Mouse (Mus musculus) intestine, embryonic 15.5 days (tissue): ENCODE results near the gene Grik5. TPM values are rescaled to one million over a fixed set of nuclear protein-coding genes. Genes with fewer than 3 reads are reported as not detected.

Experiments used
- ATAC-seq: fragments of 200-750 bp; cut with Nextera tagmentation; 2 replicates; pipeline ENCODE4 v1.8.0; 2017; ENCODE audit warnings: moderate TSS enrichment, moderate library complexity
- H3K27ac ChIP-seq: fragments of 300-500 bp; sonication (generic); 2 replicates; pipeline ENCODE4 v1.5.1; 2015; ENCODE audit warnings: mild to moderate bottlenecking, inconsistent platforms
- H3K27me3 ChIP-seq: fragments of 300-500 bp; sonication (generic); replicated peaks from 2 replicates; pipeline ENCODE4 v1.6.1; 2015; ENCODE audit warnings: inconsistent platforms
- H3K36me3 ChIP-seq: fragments of 300-500 bp; sonication (generic); 2 replicates; pipeline ENCODE4 v1.6.1; 2015; ENCODE audit warnings: inconsistent platforms
- H3K4me1 ChIP-seq: fragments of 300-500 bp; sonication (generic); replicated peaks from 2 replicates; pipeline ENCODE4 v1.6.1; 2015; ENCODE audit warnings: inconsistent platforms
- H3K4me2 ChIP-seq: fragments of 300-500 bp; sonication (generic); replicated peaks from 2 replicates; pipeline ENCODE4 v1.6.1; 2015; ENCODE audit warnings: mild to moderate bottlenecking, inconsistent platforms
- H3K4me3 ChIP-seq: fragments of 300-500 bp; sonication (generic); replicated peaks from 2 replicates; pipeline ENCODE4 v1.5.1; 2015; ENCODE audit warnings: inconsistent platforms
- H3K9ac ChIP-seq: fragments of 300-500 bp; sonication (generic); 2 replicates; pipeline ENCODE4 v1.6.1; 2015; ENCODE audit warnings: inconsistent platforms
- H3K9me3 ChIP-seq: fragments of 300-500 bp; sonication (generic); 2 replicates; pipeline ENCODE4 v1.6.1; 2016; ENCODE audit warnings: inconsistent platforms
- WGBS: fragments of 180-500 bp; shearing (Covaris S2); methylation state at CpG from one replicate; pipeline ENCODE4 v1.1.7; 2015; 5-methylcytosine and 5-hydroxymethylcytosine counted together
- polyA plus RNA-seq: library from polyadenylated mRNA; unstranded; fragments of >200 nt; fragmentation: Nextera tagmentation; extraction: Ambion mirVana; gene quantifications from 2 replicates; pipeline ENCODE4 v1.2.1, GENCODE M21; 2015

Grik5 gene
- polyA plus RNA-seq, 1 experiment from 2014 or later: 3.3 TPM

GRCm38 (mm10) chr7:25000711-25001110, 71.4 kb downstream of the Grik5 start:
- Histone ChIP-seq H3K4me2 (no peak overlapping the region), H3K4me3 (no peak overlapping the region), H3K9ac (no peak overlapping the region), H3K27me3 (peaks cover 16% of the 10 kb centered on the region), H3K9me3 (no peaks in the 10 kb centered on the region), H3K27ac (no peak overlapping the region), H3K4me1 (peaks cover 4% of the 10 kb centered on the region; the same call in 1 of the 2 replicates), H3K36me3 (no peaks in the 10 kb centered on the region)
- 56% methylated on average over 12 of the region's 12 CpGs for WGBS
- ATAC-seq: no peak

GRCm38 (mm10) chr7:25000211-25000610, 71.9 kb downstream of the Grik5 start:
- peaks cover 11% of the 10 kb centered on the region for H3K27me3 ChIP-seq
- H3K36me3 ChIP-seq: no peaks in the 10 kb centered on the region
- no peak overlapping the region for H3K4me3 ChIP-seq
- no peaks in the 10 kb centered on the region for H3K4me1 ChIP-seq
- H3K9me3 ChIP-seq: no peaks in the 10 kb centered on the region
- H3K27ac ChIP-seq: no peak overlapping the region
- 70% methylated on average over 7 of the region's 7 CpGs for WGBS
- H3K9ac ChIP-seq: no peak overlapping the region
- H3K4me2 ChIP-seq: no peak overlapping the region
- ATAC-seq: no peak

GRCm38 (mm10) chr7:24993081-24993480, 79.1 kb downstream of the Grik5 start:
- no peak overlapping the region for H3K4me3 ChIP-seq
- no peak overlapping the region for H3K4me2 ChIP-seq
- no peaks in the 10 kb centered on the region; the same call in 1 of the 2 replicates for H3K27me3 ChIP-seq
- H3K4me1 ChIP-seq: no peaks in the 10 kb centered on the region
- WGBS: 70% methylated on average over 6 of the region's 6 CpGs
- H3K36me3 ChIP-seq: no peaks in the 10 kb centered on the region
- ATAC-seq: no peak
- no peaks in the 10 kb centered on the region for H3K9me3 ChIP-seq
- H3K27ac ChIP-seq: no peak overlapping the region
- H3K9ac ChIP-seq: no peak overlapping the region

- Histone ChIP-seq H3K4me3 (no peak overlapping the region), H3K27me3 (no peaks in the 10 kb centered on the region; the same call in 1 of the 2 replicates), H3K27ac (no peak overlapping the region), H3K9me3 (no peaks in the 10 kb centered on the region), H3K9ac (no peak overlapping the region), H3K4me1 (no peaks in the 10 kb centered on the region), H3K36me3 (no peaks in the 10 kb centered on the region), H3K4me2 (no peak overlapping the region)
- ATAC-seq: no peak
- 87% methylated on average over 8 of the region's 8 CpGs for WGBS
Observed at GRCm38 (mm10) chr7:24990478-24990877, 81.7 kb downstream of the Grik5 start.

- ATAC-seq: no peak
- Histone ChIP-seq H3K27ac (no peak overlapping the region), H3K9ac (no peak overlapping the region), H3K9me3 (no peaks in the 10 kb centered on the region), H3K4me2 (no peak overlapping the region), H3K27me3 (no peaks in the 10 kb centered on the region; the same call in 1 of the 2 replicates), H3K4me3 (no peak overlapping the region), H3K4me1 (no peaks in the 10 kb centered on the region), H3K36me3 (no peaks in the 10 kb centered on the region)
- WGBS: 79% methylated on average over 14 of the region's 14 CpGs
Observed at GRCm38 (mm10) chr7:24987941-24988340, 84.2 kb downstream of the Grik5 start.

GRCm38 (mm10) chr7:24985799-24986198, 86.3 kb downstream of the Grik5 start:
- Histone ChIP-seq H3K27me3 (no peaks in the 10 kb centered on the region), H3K9me3 (no peaks in the 10 kb centered on the region), H3K4me3 (no peak overlapping the region), H3K4me2 (no peak overlapping the region), H3K9ac (no peak overlapping the region), H3K36me3 (no peaks in the 10 kb centered on the region), H3K27ac (no peak overlapping the region), H3K4me1 (no peaks in the 10 kb centered on the region)
- ATAC-seq: no peak
- WGBS: 75% methylated on average over 5 of the region's 5 CpGs

GRCm38 (mm10) chr7:24984307-24984706, 87.8 kb downstream of the Grik5 start:
- 91% methylated on average over 2 of the region's 2 CpGs for WGBS
- Histone ChIP-seq H3K27ac (no peak overlapping the region), H3K36me3 (no peaks in the 10 kb centered on the region), H3K4me3 (no peak overlapping the region), H3K9me3 (no peaks in the 10 kb centered on the region), H3K27me3 (no peaks in the 10 kb centered on the region), H3K9ac (no peak overlapping the region), H3K4me2 (no peak overlapping the region), H3K4me1 (no peaks in the 10 kb centered on the region)
- ATAC-seq: no peak

GRCm38 (mm10) chr7:24983396-24983795, 88.8 kb downstream of the Grik5 start:
- no peak overlapping the region for H3K27ac ChIP-seq
- WGBS: 78% methylated on average over 5 of the region's 5 CpGs
- H3K4me3 ChIP-seq: no peak overlapping the region
- no peaks in the 10 kb centered on the region for H3K36me3 ChIP-seq
- ATAC-seq: no peak
- no peak overlapping the region for H3K4me2 ChIP-seq
- no peaks in the 10 kb centered on the region for H3K4me1 ChIP-seq
- H3K9ac ChIP-seq: no peak overlapping the region
- H3K9me3 ChIP-seq: no peaks in the 10 kb centered on the region
- no peaks in the 10 kb centered on the region for H3K27me3 ChIP-seq

GRCm38 (mm10) chr7:24980439-24980838, 91.7 kb downstream of the Grik5 start:
- Histone ChIP-seq H3K4me2 (no peak overlapping the region), H3K27ac (no peak overlapping the region), H3K9me3 (no peaks in the 10 kb centered on the region), H3K4me3 (no peak overlapping the region), H3K4me1 (no peaks in the 10 kb centered on the region), H3K36me3 (no peaks in the 10 kb centered on the region), H3K27me3 (no peaks in the 10 kb centered on the region), H3K9ac (no peak overlapping the region)
- ATAC-seq: no peak
- WGBS: 78% methylated on average over 7 of the region's 7 CpGs

- Histone ChIP-seq H3K4me3 (no peak overlapping the region), H3K4me2 (no peak overlapping the region), H3K9ac (no peak overlapping the region), H3K9me3 (no peaks in the 10 kb centered on the region), H3K4me1 (no peaks in the 10 kb centered on the region), H3K27me3 (no peaks in the 10 kb centered on the region), H3K36me3 (no peaks in the 10 kb centered on the region), H3K27ac (no peak overlapping the region)
- 78% methylated on average over 7 of the region's 7 CpGs for WGBS
- no peak for ATAC-seq
Observed at GRCm38 (mm10) chr7:24978781-24979180, 93.4 kb downstream of the Grik5 start.

- H3K9me3 ChIP-seq: no peaks in the 10 kb centered on the region
- H3K27ac ChIP-seq: no peak overlapping the region
- 0 out of 2 replicates have a peak, but pooled peaks cover 4% of the 10 kb centered on the region for H3K4me1 ChIP-seq
- WGBS: 28% methylated on average over 9 of the region's 9 CpGs
- no peak overlapping the region for H3K4me3 ChIP-seq
- no peaks in the 10 kb centered on the region for H3K27me3 ChIP-seq
- H3K4me2 ChIP-seq: no peak overlapping the region
- no peaks in the 10 kb centered on the region; the same call in 1 of the 2 replicates for H3K36me3 ChIP-seq
- H3K9ac ChIP-seq: no peak overlapping the region
- no peak for ATAC-seq
Observed at GRCm38 (mm10) chr7:24974893-24975595, 97.1 kb downstream of the Grik5 start.

GRCm38 (mm10) chr7:24973902-24974301, 98.2 kb downstream of the Grik5 start:
- Histone ChIP-seq H3K36me3 (peaks cover 3% of the 10 kb centered on the region; the same call in 1 of the 2 replicates), H3K4me2 (no peak overlapping the region), H3K27ac (no peak overlapping the region), H3K9ac (no peak overlapping the region), H3K4me3 (no peak overlapping the region), H3K4me1 (0 out of 2 replicates have a peak, but pooled peaks cover 4% of the 10 kb centered on the region), H3K9me3 (no peaks in the 10 kb centered on the region), H3K27me3 (no peaks in the 10 kb centered on the region)
- no peak for ATAC-seq
- 66% methylated on average over 5 of the region's 5 CpGs for WGBS

GRCm38 (mm10) chr7:24973208-24973607, 98.9 kb downstream of the Grik5 start:
- Histone ChIP-seq H3K9me3 (no peaks in the 10 kb centered on the region), H3K27me3 (no peaks in the 10 kb centered on the region), H3K4me3 (no peak overlapping the region), H3K9ac (no peak overlapping the region), H3K4me1 (0 out of 2 replicates have a peak, but pooled peaks cover 4% of the 10 kb centered on the region), H3K27ac (no peak overlapping the region), H3K36me3 (peaks cover 3% of the 10 kb centered on the region; the same call in 1 of the 2 replicates), H3K4me2 (no peak overlapping the region)
- WGBS: 79% methylated on average over 4 of the region's 4 CpGs
- no peak for ATAC-seq
